Mouse (Mus musculus) cerebellum, adult 2 months (tissue): ENCODE data around the gene Ctcf. TPM values are rescaled to one million over a fixed set of nuclear protein-coding genes. Genes with fewer than 3 reads are reported as not detected.
"Not testable (repeated sequence)": the region's sequence is repeated elsewhere in the genome, so short reads cannot be mapped to it uniquely, and the experiment has no call there.

Experiments
- DNase-seq, 2 experiments: peaks; one replicate each; pipeline ENCODE4 v3.0.0; 2021
- H3K27ac ChIP-seq: fragments of 200-500 bp; 2 replicates; pipeline ENCODE4 v1.5.1; 2012; ENCODE audit warnings: low read length, control low read depth, inconsistent platforms; ENCODE audit not compliant: insufficient read depth
- H3K27me3 ChIP-seq: fragments of 200-500 bp; 2 replicates; pipeline ENCODE4 v1.6.1; 2012; ENCODE audit warnings: inconsistent platforms, mild to moderate bottlenecking, low read length, moderate library complexity; ENCODE audit not compliant: control insufficient read depth, insufficient read depth
- H3K4me1 ChIP-seq: fragments of 200-500 bp; 2 replicates; pipeline ENCODE4 v1.6.1; 2011; ENCODE audit warnings: low read length; ENCODE audit not compliant: control insufficient read depth, insufficient read depth
- H3K4me3 ChIP-seq: fragments of 200-500 bp; replicated peaks from 2 replicates; pipeline ENCODE3; 2011; ENCODE audit warnings: mild to moderate bottlenecking, low read depth, low read length, control low read depth; ENCODE audit not compliant: insufficient read depth
- CTCF ChIP-seq: fragments of 200-500 bp; IDR thresholded peaks from 2 replicates; pipeline ENCODE4 v1.5.1; 2011; ENCODE audit warnings: low read depth, mild to moderate bottlenecking, control low read depth, low read length, moderate library complexity, borderline replicate concordance; ENCODE audit not compliant: insufficient read depth
- POLR2A ChIP-seq: fragments of 200-500 bp; IDR thresholded peaks from 2 replicates; pipeline ENCODE4 v1.6.1; 2011; ENCODE audit warnings: low read length, control low read depth, borderline replicate concordance; ENCODE audit not compliant: insufficient read depth
- WGBS: fragments of 180-500 bp; shearing (Covaris S2); methylation state at CpG from one replicate; pipeline ENCODE4 v1.1.7; 2018; 5-methylcytosine and 5-hydroxymethylcytosine counted together
- polyA plus RNA-seq: library from polyadenylated mRNA; depleted of rRNA; stranded (reverse); fragments of >200 nt; gene quantifications from 2 replicates; pipeline ENCODE4 v1.2.3, GENCODE M21; 2012; rRNA removed

Gene Ctcf
- polyA plus RNA-seq, result 41.6 and 45.7 TPM in 2 replicates

GRCm38 (mm10) chr8:105636018-105636962 lies at the start of gene Ctcf:
Ctcf (plus strand) TSS chr8:105636568.
- under 1% methylated on average over 125 of the region's 126 CpGs for WGBS
- Histone ChIP-seq H3K27me3 (no peaks in the 10 kb centered on the region), H3K4me3 (peak within 1 kb of the TSS; percentile 93), H3K27ac (peak within 1 kb of the TSS; percentile 98), H3K4me1 (peaks cover 6% of the 10 kb centered on the region)
- TF ChIP-seq CTCF (peak; percentile 34; the same call in 1 of the 2 replicates), POLR2A (peak; percentile 28; the same call in 1 of the 2 replicates)
- DNase-seq, result peak; percentile 93 to 95

- no peak overlapping the region for H3K4me3 ChIP-seq
- no peak for DNase-seq
- H3K4me1 ChIP-seq, result peaks cover 3% of the 10 kb centered on the region; the same call in 1 of the 2 replicates
- TF ChIP-seq POLR2A (no peak), CTCF (no peak)
- WGBS, result 91% methylated on average over 2 of the region's 2 CpGs
- H3K27me3 ChIP-seq, result no peaks in the 10 kb centered on the region
- no peak overlapping the region for H3K27ac ChIP-seq
These were observed 43.9 kb upstream of the Ctcf start for GRCm38 (mm10) chr8:105592431-105592830.

GRCm38 (mm10) chr8:105593859-105594258 lies 42.5 kb upstream of the Ctcf start:
- peaks cover 3% of the 10 kb centered on the region; the same call in 1 of the 2 replicates for H3K4me1 ChIP-seq
- no peak for DNase-seq
- TF ChIP-seq CTCF, result no peak
- TF ChIP-seq POLR2A, result no peak
- no peak overlapping the region for H3K27ac ChIP-seq
- H3K27me3 ChIP-seq, result no peaks in the 10 kb centered on the region
- H3K4me3 ChIP-seq, result no peak overlapping the region
- WGBS, result 37% methylated on average over 15 of the region's 15 CpGs

GRCm38 (mm10) chr8:105594451-105595242 lies 41.7 kb upstream of the Ctcf start:
- WGBS, result 90% methylated on average over 18 of the region's 18 CpGs

GRCm38 (mm10) chr8:105596362-105597034 lies 39.9 kb upstream of the Ctcf start:
- TF ChIP-seq CTCF (peak; percentile 85), POLR2A (no peak)
- peak; percentile 51 to 73 for DNase-seq

More at GRCm38 (mm10) chr8:105594451-105595242, 41.7 kb upstream of the Ctcf start:
- Histone ChIP-seq H3K27me3 (no peaks in the 10 kb centered on the region), H3K4me3 (no peak overlapping the region), H3K27ac (no peak overlapping the region), H3K4me1 (peaks cover 3% of the 10 kb centered on the region; the same call in 1 of the 2 replicates)
- no peak for DNase-seq
- TF ChIP-seq POLR2A (no peak), CTCF (no peak)

GRCm38 (mm10) chr8:105598777-105599176 lies 37.6 kb upstream of the Ctcf start:
- TF ChIP-seq CTCF (no peak), POLR2A (no peak)
- WGBS, result 92% methylated on average over 6 of the region's 6 CpGs

More at GRCm38 (mm10) chr8:105596362-105597034, 39.9 kb upstream of the Ctcf start:
- Histone ChIP-seq H3K27ac (no peak overlapping the region), H3K4me1 (peaks cover 3% of the 10 kb centered on the region; the same call in 1 of the 2 replicates), H3K4me3 (peak overlapping the region; percentile 3), H3K27me3 (no peaks in the 10 kb centered on the region)
- 5% methylated on average over 14 of the region's 14 CpGs for WGBS

GRCm38 (mm10) chr8:105601301-105601700 lies 35.1 kb upstream of the Ctcf start:
- no peak overlapping the region for H3K27ac ChIP-seq
- 76% methylated on average over 5 of the region's 5 CpGs for WGBS
- peaks cover 3% of the 10 kb centered on the region; the same call in 1 of the 2 replicates for H3K4me1 ChIP-seq
- H3K27me3 ChIP-seq, result no peaks in the 10 kb centered on the region
- TF ChIP-seq POLR2A (no peak), CTCF (no peak)
- DNase-seq, result no peak
- no peak overlapping the region for H3K4me3 ChIP-seq

More at GRCm38 (mm10) chr8:105598777-105599176, 37.6 kb upstream of the Ctcf start:
- Histone ChIP-seq H3K4me1 (peaks cover 3% of the 10 kb centered on the region; the same call in 1 of the 2 replicates), H3K4me3 (no peak overlapping the region), H3K27me3 (no peaks in the 10 kb centered on the region), H3K27ac (no peak overlapping the region)
- no peak for DNase-seq

GRCm38 (mm10) chr8:105602540-105602939 lies 33.8 kb upstream of the Ctcf start:
- not testable (repeated sequence) for H3K27me3 ChIP-seq, DNase-seq, H3K27ac ChIP-seq, H3K4me3 ChIP-seq, H3K4me1 ChIP-seq
- WGBS, result 84% methylated on average over 3 of the region's 3 CpGs
